Mouse (Mus musculus): ENCODE measurements around the gene Gpc4. TPM values are rescaled to one million over a fixed set of nuclear protein-coding genes. Genes with fewer than 3 reads are reported as not detected.

Gpc4 gene
- total RNA-seq, 2 experiments from 2014 or later, result 29.8 to 45.5 TPM

DNA sequence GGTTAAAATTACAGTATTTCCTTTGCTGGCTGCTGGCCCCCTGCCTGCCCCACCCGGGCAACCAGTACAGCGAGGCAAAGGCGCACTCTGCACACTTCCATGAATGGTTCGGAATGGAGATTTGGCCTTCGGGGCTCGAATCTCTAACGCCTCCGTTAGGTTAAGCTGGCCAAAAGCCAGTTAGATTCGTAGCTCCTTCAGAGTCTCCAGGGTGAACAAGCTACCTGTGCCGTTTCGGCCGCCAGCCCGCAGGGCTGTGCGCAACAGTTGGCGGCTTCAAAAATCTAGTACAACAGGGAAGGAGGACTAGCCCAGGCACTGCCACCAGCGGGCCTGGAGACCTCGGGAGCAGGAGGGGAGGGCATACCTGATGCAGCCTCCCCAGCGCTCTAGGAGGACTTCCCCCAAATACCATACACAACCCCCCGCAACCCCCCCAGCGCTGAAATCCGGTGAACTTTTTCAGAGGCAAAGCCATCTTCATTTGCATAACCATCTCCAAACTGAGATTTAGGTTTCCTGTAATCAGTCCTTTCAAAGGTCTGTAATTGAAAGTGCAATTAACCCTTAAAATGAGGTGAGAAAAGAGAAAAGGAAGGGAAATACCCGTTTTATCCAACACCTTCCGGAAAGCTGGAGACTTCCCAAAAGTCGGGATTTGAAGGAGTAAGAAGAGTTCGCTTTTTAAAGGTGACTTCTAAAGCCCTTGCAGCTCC is 1.5 kb downstream of the Gpc4 start:
- DNase-seq, result peak; percentile 51
- H3K4me3 ChIP-seq, result peak overlapping the region; percentile 86
- TF ChIP-seq CTCF (IDR thresholded peaks at IDR 0.05), result no peak
- H3K27ac ChIP-seq, result peak overlapping the region; percentile 89
- intact Hi-C loops (cut with DNase I), result loop anchor here (2.0 to 10.0 kb wide), 4 partner anchors 29 to 111 kb away; no protein-coding TSS in a partner anchor

DNA sequence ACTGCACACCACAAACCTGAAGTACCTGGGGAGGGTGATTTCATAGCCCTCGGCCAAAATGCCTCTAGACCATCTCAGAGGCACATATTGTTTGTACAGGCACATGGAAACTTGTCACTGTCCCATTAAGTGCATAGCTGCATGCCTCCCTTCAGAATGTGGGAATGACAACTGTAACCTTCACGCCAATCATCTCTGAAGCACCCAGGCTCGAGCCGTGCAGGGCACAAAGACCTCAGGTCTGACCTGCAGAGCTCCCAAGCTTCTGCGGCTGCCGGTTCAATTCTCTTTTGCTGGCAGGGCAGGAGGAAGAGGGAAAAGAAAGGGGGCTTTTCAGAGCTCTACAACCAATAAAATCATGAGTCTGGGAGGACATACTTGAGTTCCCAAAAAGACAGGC is 2.3 kb downstream of the Gpc4 start:
- Histone ChIP-seq H3K4me3 (peak overlapping the region; percentile 86), H3K27ac (peak overlapping the region; percentile 89)
- TF ChIP-seq CTCF (IDR thresholded peaks at IDR 0.05), result no peak
- intact Hi-C loops (cut with DNase I), result loop anchor here (5.0 to 10.0 kb wide), 3 partner anchors 45 to 112 kb away; no protein-coding TSS in a partner anchor
- no peak for DNase-seq

DNA sequence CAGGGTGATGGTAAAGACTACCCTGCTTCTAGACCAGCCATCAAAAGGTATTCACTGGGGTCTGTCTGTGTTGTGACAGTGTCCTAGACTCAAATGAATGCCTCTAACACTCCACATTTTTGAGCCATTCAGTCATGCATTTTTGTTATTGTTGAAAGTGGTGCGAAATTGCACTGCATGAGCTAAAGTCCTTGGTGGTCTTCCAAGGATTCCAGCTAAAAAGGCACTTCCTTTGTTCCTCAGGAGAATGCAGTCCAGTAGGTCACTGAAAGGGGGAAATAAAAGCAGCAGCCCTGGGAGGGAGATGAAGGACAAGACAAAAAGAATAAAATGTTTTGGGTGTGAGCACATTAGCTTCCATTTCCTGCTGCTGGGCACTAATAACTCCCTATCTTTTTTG is 2.8 kb downstream of the Gpc4 start:
- Histone ChIP-seq H3K27ac (no peak overlapping the region), H3K4me3 (no peak overlapping the region)
- TF ChIP-seq CTCF (IDR thresholded peaks at IDR 0.05), result no peak
- intact Hi-C loops (cut with DNase I), result loop anchor here (5.0 to 10.0 kb wide), 3 partner anchors 45 to 113 kb away; no protein-coding TSS in a partner anchor
- no peak for DNase-seq

DNA sequence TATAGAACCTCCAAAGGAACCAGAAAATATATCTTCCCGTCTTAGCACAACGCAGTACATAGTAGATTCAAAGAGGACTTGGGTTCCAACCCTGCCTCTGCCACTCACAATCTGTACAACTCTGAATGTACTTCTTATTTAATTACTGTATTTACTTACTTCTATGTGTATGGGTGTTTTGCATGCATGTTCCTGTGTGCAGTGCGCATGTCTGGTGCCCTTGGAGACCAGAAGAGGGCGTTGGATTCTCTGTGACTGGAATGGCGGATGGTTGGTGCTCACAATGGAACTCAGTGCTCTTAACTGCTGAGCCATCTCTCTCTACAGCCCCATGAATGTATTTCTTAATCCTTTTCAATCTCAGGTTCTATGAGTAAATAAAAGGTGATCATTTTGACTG is 5.4 kb downstream of the Gpc4 start:
- Histone ChIP-seq H3K27ac (no peak overlapping the region), H3K4me3 (no peak overlapping the region)
- no peak for DNase-seq
- no peak for TF ChIP-seq CTCF (IDR thresholded peaks at IDR 0.05)
- intact Hi-C loops (cut with DNase I), result loop anchor here (5.0 to 10.0 kb wide), 3 partner anchors 42 to 115 kb away; no protein-coding TSS in a partner anchor

DNA sequence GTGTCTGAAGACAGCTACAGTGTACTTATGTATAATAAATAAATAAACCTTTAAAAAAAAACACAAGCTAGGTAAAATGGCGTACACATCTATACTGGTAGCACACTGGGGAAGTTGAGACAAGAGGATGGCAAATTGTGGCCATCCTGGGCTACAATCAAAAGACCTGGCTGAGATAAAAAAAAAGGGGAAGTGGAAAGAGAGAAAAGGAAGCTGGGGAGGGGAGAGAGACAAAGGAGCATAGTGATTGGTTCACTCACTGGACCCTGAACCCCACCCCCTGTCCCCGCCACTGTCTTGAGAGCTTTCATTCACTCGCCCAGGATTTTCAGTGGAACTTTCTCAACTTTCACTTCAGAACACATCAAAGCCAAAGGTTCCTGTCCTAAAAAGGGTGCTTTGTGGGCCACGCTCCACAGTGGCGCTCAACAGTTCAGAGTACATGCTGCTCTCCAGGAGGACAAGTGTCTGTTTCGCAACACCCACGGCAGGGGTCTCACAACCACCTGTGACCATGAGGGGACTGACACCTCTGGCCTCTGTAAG is 9.6 kb downstream of the Gpc4 start:
- no peak for TF ChIP-seq CTCF (IDR thresholded peaks at IDR 0.05)
- H3K27ac ChIP-seq, result no peak overlapping the region
- H3K4me3 ChIP-seq, result no peak overlapping the region
- no peak for DNase-seq
- intact Hi-C loops (cut with DNase I), result no loop called here

DNA sequence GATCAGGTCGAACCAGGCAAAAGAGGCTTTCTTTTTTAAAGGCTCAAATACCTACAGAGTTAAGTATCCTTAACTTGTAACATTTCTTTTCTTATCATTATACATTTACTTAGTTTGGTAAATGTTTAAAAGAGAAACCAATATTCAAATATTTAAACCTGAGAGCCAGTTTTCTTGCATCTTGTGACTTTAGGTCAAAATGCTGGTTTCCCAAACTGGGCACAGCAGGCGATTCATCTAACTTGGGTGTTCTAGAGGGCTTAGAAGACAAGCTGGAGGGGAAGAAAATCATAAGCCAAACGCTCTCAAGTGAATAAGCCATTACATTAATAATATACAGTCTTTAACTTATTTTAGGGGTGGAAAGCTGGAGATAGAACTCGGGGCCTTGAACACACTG is 10.2 kb downstream of the Gpc4 start:
- TF ChIP-seq CTCF (IDR thresholded peaks at IDR 0.05), result no peak
- Histone ChIP-seq H3K4me3 (no peak overlapping the region), H3K27ac (no peak overlapping the region)
- DNase-seq, result no peak
- intact Hi-C loops (cut with DNase I), result no loop called here

DNA sequence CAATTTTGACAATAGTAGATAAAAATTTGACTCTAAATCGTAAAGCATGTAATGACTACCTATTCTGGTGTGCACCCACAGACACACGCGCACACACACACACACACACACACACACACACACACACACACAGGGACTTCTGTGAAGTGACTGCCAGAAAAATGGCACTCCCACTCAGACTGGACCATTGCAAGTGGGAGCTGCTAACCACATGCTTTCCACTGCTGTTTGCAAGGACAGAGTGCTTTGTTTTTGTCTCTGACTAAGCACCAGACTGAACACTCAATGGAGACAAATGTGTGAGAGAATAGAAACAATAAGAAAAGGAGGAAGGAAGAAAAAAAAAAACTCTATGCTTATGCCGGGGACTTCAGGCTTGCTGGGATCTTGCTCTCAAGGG is 11.6 kb downstream of the Gpc4 start:
- TF ChIP-seq CTCF (IDR thresholded peaks at IDR 0.05), result no peak
- Histone ChIP-seq H3K4me3 (no peak overlapping the region), H3K27ac (no peak overlapping the region)
- intact Hi-C loops (cut with DNase I), result no loop called here
- DNase-seq, result no peak

DNA sequence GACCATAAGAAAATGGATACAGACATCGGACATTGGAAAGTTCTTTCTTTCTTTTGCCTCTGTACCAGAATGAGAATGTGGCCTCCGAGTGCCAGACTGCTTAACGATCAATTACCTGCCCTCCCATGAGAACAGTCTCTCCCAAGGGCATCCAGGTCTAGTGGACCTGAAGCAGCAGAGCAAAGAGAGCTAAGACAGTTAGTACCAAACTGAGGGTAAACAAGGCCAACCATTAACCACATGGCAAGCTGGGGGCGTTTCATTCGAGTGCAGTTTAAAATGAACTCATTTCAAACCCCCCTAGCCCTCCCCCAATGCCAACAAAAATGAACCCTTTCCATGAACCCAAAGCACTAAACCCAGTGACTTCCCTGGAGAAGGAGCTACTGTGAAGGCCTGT is 12.1 kb downstream of the Gpc4 start:
- intact Hi-C loops (cut with DNase I), result no loop called here
- TF ChIP-seq CTCF (IDR thresholded peaks at IDR 0.05), result no peak
- DNase-seq, result no peak
- H3K4me3 ChIP-seq, result no peak overlapping the region
- H3K27ac ChIP-seq, result no peak overlapping the region

DNA sequence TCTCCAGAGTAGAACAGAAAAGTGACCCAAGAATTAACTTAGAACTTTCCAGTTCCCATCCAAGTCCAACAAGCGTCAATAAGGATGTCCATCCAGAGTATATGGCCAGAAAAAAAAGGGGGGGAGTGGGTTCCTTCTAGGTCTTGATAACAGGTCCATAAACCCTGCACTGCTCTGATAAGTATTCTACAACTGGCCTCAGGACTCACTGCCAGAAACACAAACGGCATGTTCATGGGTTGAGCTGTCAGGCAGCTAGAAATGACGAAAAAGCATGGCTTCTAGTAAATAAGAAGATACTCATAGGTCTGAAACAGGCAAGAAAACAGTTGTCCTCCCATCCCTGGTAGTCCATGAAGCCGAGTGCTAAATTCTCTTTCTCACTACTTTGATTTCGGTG is 13.5 kb downstream of the Gpc4 start:
- DNase-seq, result no peak
- no peak for TF ChIP-seq CTCF (IDR thresholded peaks at IDR 0.05)
- H3K27ac ChIP-seq, result no peak overlapping the region
- intact Hi-C loops (cut with DNase I), result no loop called here
- no peak overlapping the region for H3K4me3 ChIP-seq

DNA sequence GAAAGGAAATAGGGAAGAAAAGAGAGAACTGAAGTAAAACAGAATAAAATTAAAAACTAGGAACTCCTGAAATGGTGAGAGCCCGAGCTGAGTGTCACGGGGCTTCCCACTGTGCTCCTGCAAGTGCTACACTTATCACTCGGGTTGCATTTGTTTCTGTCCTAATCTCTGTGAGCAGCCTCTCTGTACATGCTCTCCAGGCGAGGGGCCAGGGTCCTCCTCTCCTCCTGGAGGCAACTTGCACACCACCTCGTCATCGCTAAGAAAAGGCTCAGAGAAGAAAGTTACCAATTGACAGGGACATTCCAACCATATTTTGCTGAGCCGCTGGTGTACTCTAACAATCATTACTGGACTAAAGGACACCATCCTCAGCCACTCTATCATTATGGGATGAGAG is 14.0 kb downstream of the Gpc4 start:
- intact Hi-C loops (cut with DNase I), result no loop called here
- TF ChIP-seq CTCF (IDR thresholded peaks at IDR 0.05), result no peak
- DNase-seq, result no peak
- H3K27ac ChIP-seq, result no peak overlapping the region
- no peak overlapping the region for H3K4me3 ChIP-seq

DNA sequence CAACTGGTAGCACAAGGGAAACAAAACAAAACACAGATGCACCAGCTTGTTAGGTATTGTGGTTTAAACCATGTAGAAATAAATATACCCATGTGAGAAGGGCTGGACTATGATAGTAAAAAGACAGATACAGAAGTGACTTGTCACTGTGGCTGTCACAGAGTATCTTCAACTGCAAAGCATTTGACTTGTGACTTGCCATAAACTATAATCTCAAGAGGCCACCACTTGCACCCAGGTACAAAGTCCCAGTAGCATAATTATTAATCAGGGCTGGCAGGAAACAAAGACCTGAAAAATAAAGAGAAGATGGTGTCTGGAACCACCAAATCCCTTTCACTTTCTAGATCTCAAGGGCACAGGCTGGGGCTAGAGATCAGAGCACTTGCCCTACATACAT is 19.5 kb downstream of the Gpc4 start:
- intact Hi-C loops (cut with DNase I), result no loop called here
- no peak overlapping the region for H3K4me3 ChIP-seq
- DNase-seq, result no peak
- TF ChIP-seq CTCF (IDR thresholded peaks at IDR 0.05), result no peak
- H3K27ac ChIP-seq, result no peak overlapping the region

DNA sequence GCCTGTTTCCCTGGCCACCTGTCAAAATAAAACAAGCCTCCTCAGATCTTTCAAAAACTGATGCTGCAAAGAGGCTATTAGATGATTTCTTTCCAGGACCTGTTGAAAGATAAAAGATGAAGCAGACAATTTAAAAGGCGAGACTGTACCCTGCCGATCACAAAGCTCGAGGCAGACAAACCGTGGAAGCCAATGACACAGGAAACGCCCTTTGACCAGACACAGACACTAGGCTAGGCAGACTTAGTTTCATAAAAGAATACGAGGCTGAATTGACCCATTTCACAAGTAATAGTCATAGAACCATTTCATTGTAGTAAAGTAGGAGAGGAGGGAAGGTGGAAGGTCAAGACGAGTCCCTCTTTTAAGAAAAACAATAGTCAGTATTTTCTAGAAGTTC is 20.6 kb downstream of the Gpc4 start:
- intact Hi-C loops (cut with DNase I), result no loop called here
- no peak for TF ChIP-seq CTCF (IDR thresholded peaks at IDR 0.05)
- no peak overlapping the region for H3K27ac ChIP-seq
- no peak overlapping the region for H3K4me3 ChIP-seq
- no peak for DNase-seq

DNA sequence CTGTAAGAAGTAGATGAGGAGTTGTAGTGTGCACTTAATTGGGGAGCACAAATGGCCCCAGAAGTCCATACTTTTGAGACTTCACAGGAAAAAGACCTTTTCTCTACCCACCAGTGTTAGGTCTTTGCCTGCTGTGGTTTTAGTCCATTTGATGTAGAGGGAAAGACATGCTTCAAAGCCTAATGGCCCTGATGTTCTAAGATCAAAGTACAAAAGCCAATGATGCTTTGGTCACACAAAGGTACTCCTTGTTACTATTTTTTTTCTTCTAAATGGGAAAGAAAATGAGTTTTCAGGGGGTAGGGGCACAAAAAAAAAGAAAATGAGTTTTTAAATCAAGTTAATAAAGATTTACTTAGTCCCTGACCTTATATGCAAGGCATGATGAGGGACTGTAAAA is 24.7 kb downstream of the Gpc4 start:
- intact Hi-C loops (cut with DNase I), result no loop called here
- TF ChIP-seq CTCF (IDR thresholded peaks at IDR 0.05), result no peak
- no peak overlapping the region for H3K27ac ChIP-seq
- H3K4me3 ChIP-seq, result no peak overlapping the region
- no peak for DNase-seq

Data from gastrocnemius, adult 2 months (tissue).